Mouse (Mus musculus): ENCODE data around the gene Ugt1a6a.

- TF ChIP-seq POLR2A (IDR thresholded peaks at IDR 0.05; ENCODE audit: borderline replicate concordance, low read depth, low read length) (no peak), CTCF (IDR thresholded peaks at IDR 0.05; ENCODE audit: low read depth, low read length) (no peak)
These were observed 81.1 kb downstream of the Ugt1a6a start for GRCm38 (mm10) chr1:88215466-88216380.

Measured in bone marrow macrophage, adult 2 months (primary cell).